Mouse (Mus musculus) kidney, postnatal 0 days (tissue): ENCODE measurements around the gene Abcf3. TPM values are rescaled to one million over a fixed set of nuclear protein-coding genes. Genes with fewer than 3 reads are reported as not detected.

Source experiments
- ATAC-seq: fragments of 200-750 bp; cut with Nextera tagmentation; replicated peaks from 2 replicates; pipeline ENCODE4 v1.8.0; 2017; ENCODE audit warnings: low read depth, moderate number of reproducible peaks, moderate TSS enrichment, moderate library complexity; ENCODE audit not compliant: low FRiP score
- DNase-seq: peaks from one replicate; pipeline ENCODE4 v3.0.0-alpha.2; 2016; ENCODE audit warnings: low spot score
- H3K27ac ChIP-seq: fragments of 300-500 bp; sonication (generic); 2 replicates; pipeline ENCODE4 v1.5.1; 2014; ENCODE audit warnings: mild to moderate bottlenecking
- H3K27me3 ChIP-seq: fragments of 300-500 bp; sonication (generic); 2 replicates; pipeline ENCODE4 v1.6.1; 2014; ENCODE audit warnings: low read length, mixed read lengths; ENCODE audit not compliant: insufficient read depth
- H3K36me3 ChIP-seq: fragments of 300-500 bp; sonication (generic); 2 replicates; pipeline ENCODE4 v1.6.1; 2014; ENCODE audit warnings: low read length, mixed read lengths; ENCODE audit not compliant: insufficient read depth
- H3K4me1 ChIP-seq: fragments of 300-500 bp; sonication (generic); replicated peaks from 2 replicates; pipeline ENCODE4 v1.6.1; 2014; ENCODE audit warnings: antibody characterized with exemption, low read length, mixed read lengths; ENCODE audit not compliant: insufficient read depth
- H3K4me2 ChIP-seq: fragments of 300-500 bp; sonication (generic); 2 replicates; pipeline ENCODE4 v1.6.1; 2014; ENCODE audit warnings: mild to moderate bottlenecking, low read length, moderate library complexity, mixed read lengths
- H3K4me3 ChIP-seq: fragments of 300-500 bp; sonication (generic); replicated peaks from 2 replicates; pipeline ENCODE4 v1.5.1; 2014; ENCODE audit warnings: low read depth, low read length
- H3K9ac ChIP-seq: fragments of 300-500 bp; sonication (generic); 2 replicates; pipeline ENCODE4 v1.6.1; 2014; ENCODE audit warnings: low read depth, low read length
- H3K9me3 ChIP-seq: fragments of 300-500 bp; sonication (generic); replicated peaks from 2 replicates; pipeline ENCODE4 v1.6.1; 2016; ENCODE audit warnings: low read length, inconsistent platforms, mixed read lengths
- CTCF ChIP-seq: IDR thresholded peaks from 2 replicates; pipeline ENCODE4 v1.5.1; 2016; ENCODE audit warnings: antibody characterized with exemption, low read depth, mild to moderate bottlenecking, moderate library complexity
- WGBS: fragments of 180-500 bp; shearing (Covaris S2); extraction: QIAGEN DNeasy Blood & Tissue Kit; methylation state at CpG from one replicate; pipeline ENCODE4 v1.1.7; 2014; 5-methylcytosine and 5-hydroxymethylcytosine counted together
- polyA plus RNA-seq: library from polyadenylated mRNA; unstranded; fragments of >200 nt; fragmentation: Nextera tagmentation; extraction: Ambion mirVana; gene quantifications from 2 replicates; pipeline ENCODE4 v1.2.1, GENCODE M21; 2015

Abcf3 gene
- polyA plus RNA-seq, 1 experiment from 2014 or later = 53.6 TPM

DNA sequence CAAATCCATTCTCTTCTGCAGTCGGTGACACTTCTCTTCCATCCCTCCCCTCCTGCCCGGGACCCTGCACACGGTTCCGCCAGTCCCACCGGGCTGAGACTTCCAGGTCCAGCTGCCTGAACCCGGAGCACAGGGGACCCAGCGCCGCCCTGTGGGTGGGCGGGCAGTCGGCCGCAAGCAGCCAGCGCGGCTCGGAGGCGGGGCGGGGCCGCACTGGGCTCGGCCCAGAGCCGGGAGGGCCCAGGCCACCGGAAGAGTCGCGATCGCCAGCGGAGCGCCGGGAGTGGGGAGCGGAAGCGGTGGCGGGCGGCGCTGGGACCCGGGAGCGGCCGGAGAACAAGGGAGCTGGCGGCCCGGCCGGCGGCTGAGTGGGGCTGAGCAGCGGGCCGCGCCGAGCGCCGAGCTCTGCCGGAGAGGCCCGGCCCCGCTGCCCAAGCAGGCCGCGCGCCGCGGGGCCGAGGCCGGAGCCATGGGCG lies 31.6 kb upstream of the Abcf3 start, which contains the start of gene Dvl3:
Dvl3 (plus strand) TSS at position 257 of the 476 bp plus-strand sequence.
- Histone ChIP-seq H3K4me1 (peaks cover 7% of the 10 kb centered on the region; the same call in 1 of the 2 replicates), H3K27me3 (no peaks in the 10 kb centered on the region), H3K9ac (peak within 1 kb of the TSS; percentile 97), H3K36me3 (0 out of 2 replicates have a peak, but pooled peaks cover 5% of the 10 kb centered on the region), H3K9me3 (no peaks in the 10 kb centered on the region), H3K4me3 (peak within 1 kb of the TSS; percentile 93), H3K27ac (peak within 1 kb of the TSS; percentile 96), H3K4me2 (peak within 1 kb of the TSS; percentile 53)
- WGBS = 1% methylated on average over 53 of the region's 55 CpGs
- DNase-seq (peak; percentile 97), ATAC-seq (peak; percentile 97)
- peak; percentile 61 for TF ChIP-seq CTCF

DNA sequence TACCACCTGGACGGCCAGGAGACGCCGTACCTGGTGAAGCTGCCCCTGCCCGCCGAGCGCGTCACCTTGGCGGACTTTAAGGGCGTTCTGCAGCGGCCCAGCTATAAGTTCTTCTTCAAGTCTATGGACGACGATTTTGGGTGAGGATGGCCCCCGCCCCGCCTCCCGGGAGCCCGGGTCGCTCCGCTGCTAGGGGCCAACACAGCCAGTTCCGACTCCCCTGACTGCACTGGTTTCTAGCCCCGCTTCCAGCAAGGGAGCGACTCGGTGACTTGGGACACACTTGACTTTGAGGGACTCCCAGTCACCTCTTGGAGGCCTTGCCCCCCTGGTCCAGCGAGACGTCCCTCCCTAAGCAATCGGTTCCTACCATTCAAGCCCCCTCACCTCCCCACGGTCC lies 31.2 kb upstream of the Abcf3 start:
- Histone ChIP-seq H3K4me3 (peak overlapping the region; percentile 93), H3K9me3 (no peaks in the 10 kb centered on the region), H3K4me2 (peak overlapping the region; percentile 53), H3K27ac (peak overlapping the region; percentile 96), H3K36me3 (0 out of 2 replicates have a peak, but pooled peaks cover 5% of the 10 kb centered on the region), H3K27me3 (no peaks in the 10 kb centered on the region), H3K4me1 (peaks cover 7% of the 10 kb centered on the region; the same call in 1 of the 2 replicates), H3K9ac (peak overlapping the region; percentile 97)
- ATAC-seq (peak; percentile 31), DNase-seq (peak; percentile 31)
- no peak for TF ChIP-seq CTCF
- 0% methylated on average over 26 of the region's 26 CpGs for WGBS

DNA sequence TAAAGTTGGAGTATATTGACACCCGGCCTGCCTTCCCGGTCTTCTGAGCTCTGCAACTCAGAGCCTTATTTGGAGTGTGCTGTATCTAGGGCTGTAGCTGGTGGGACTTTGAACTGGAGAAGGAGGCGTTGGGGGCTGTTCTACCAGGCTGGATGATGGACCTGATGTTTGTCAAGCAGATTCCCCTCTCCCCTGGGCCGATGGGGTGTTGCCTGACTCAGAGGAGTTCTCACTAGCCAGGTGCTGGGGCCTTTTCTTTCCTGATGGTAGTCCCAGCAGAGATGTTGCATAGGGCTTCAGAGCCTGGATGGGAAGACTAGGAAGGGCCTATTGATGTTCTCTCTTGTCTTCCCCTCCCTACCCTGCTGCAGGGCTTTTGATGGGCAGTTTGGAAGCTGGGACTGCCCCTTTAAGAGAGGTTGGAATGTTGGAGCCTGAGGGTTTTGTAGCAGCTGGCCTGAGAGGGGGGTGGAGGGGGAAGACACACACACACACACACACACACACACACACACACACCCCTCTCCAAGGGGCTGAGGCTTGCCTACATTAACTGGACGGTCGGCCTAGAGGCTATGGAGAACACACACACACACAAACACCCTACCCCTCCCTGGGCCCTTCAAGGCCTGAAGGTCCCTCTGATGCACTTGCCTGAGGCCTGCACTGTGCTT lies 30.5 kb upstream of the Abcf3 start:
- H3K4me1 ChIP-seq = peaks cover 7% of the 10 kb centered on the region; the same call in 1 of the 2 replicates
- DNase-seq (peak; percentile 91), ATAC-seq (peak; percentile 38)
- H3K4me3 ChIP-seq = peak overlapping the region; percentile 93
- peak overlapping the region; percentile 97 for H3K9ac ChIP-seq
- TF ChIP-seq CTCF = no peak
- H3K9me3 ChIP-seq = no peaks in the 10 kb centered on the region
- H3K4me2 ChIP-seq = peak overlapping the region; percentile 53
- 3% methylated on average over 6 of the region's 6 CpGs for WGBS
- peak overlapping the region; percentile 96 for H3K27ac ChIP-seq
- H3K36me3 ChIP-seq = 0 out of 2 replicates have a peak, but pooled peaks cover 5% of the 10 kb centered on the region
- H3K27me3 ChIP-seq = no peaks in the 10 kb centered on the region

DNA sequence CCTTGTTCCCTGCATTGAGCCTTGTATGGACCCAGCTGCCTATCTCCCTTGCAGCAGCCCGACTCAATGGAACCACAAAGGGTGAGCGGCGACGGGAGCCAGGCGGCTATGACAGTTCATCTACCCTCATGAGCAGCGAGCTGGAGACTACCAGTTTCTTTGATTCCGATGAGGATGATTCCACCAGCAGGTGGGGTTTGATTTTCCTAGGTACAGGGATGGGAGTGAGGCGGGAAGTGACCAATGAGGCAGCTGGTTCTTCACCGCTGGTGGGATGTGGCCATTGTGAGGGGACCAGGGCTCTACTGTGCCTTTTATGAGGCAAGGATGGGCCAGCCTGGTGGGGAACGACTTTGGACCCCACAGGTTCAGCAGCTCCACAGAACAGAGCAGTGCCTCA lies 24.5 kb upstream of the Abcf3 start:
- DNase-seq (no peak), ATAC-seq (no peak)
- no peaks in the 10 kb centered on the region; the same call in 1 of the 2 replicates for H3K4me1 ChIP-seq
- TF ChIP-seq CTCF = no peak
- H3K27me3 ChIP-seq = no peaks in the 10 kb centered on the region
- H3K36me3 ChIP-seq = peaks cover 56% of the 10 kb centered on the region
- no peak overlapping the region for H3K27ac ChIP-seq
- H3K4me2 ChIP-seq = no peak overlapping the region
- 80% methylated on average over 10 of the region's 10 CpGs for WGBS
- no peak overlapping the region for H3K9ac ChIP-seq
- H3K4me3 ChIP-seq = no peak overlapping the region
- H3K9me3 ChIP-seq = no peaks in the 10 kb centered on the region

DNA sequence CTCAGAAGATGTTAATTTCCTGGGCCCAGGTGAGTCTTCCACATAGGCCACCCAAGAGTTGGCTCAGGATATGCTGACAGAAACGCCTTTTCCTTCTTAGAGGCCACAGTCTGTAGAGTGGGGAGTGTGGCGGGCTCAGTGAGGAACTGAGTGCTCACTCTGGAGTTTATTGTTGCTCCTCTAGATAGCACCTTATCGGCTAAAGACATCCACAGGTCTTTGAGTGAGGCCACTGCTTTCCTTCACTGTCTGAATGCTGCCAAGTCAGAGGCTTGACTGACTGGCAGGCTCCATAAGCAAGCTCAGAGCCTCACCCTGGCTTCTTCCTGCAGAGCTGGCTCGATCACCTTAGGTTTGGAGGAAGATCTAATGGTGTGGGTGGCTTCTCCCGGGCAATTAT lies 19.6 kb upstream of the Abcf3 start:
- no peak overlapping the region for H3K9ac ChIP-seq
- no peaks in the 10 kb centered on the region for H3K9me3 ChIP-seq
- DNase-seq (no peak), ATAC-seq (no peak)
- H3K4me2 ChIP-seq = no peak overlapping the region
- WGBS = 88% methylated on average over 5 of the region's 5 CpGs
- H3K4me3 ChIP-seq = no peak overlapping the region
- H3K36me3 ChIP-seq = peaks cover 67% of the 10 kb centered on the region
- H3K27ac ChIP-seq = no peak overlapping the region
- no peak for TF ChIP-seq CTCF
- H3K4me1 ChIP-seq = no peaks in the 10 kb centered on the region
- H3K27me3 ChIP-seq = no peaks in the 10 kb centered on the region

DNA sequence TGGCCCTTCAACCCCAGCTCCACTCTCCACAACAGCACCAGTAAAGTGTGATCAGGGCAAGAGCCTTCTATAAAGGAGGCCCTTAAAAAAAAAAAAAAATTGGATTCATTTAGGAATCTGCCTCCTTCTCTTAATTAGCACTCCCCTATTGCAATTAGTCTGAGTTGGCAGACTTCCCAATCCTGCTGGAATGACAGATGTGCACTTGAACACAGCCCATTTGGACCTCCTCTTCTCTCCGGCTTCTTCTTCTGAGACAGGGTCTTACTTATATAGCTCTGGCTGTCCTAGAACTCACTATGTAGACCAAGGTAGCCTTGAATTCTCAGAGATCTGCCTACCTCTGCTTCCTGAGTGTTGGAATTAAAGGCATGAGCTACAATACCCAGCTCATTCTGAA lies 19.0 kb upstream of the Abcf3 start:
- ATAC-seq (no peak), DNase-seq (no peak)
- Histone ChIP-seq H3K4me3 (no peak overlapping the region), H3K27ac (no peak overlapping the region), H3K36me3 (peaks cover 62% of the 10 kb centered on the region), H3K9me3 (no peaks in the 10 kb centered on the region), H3K4me1 (no peaks in the 10 kb centered on the region), H3K27me3 (no peaks in the 10 kb centered on the region), H3K4me2 (no peak overlapping the region), H3K9ac (no peak overlapping the region)
- no peak for TF ChIP-seq CTCF
- 81% methylated on average over 1 of the region's 1 CpGs for WGBS
